ENCODE assay signal across 21 mouse cellular contexts in the genomic region with DNA sequence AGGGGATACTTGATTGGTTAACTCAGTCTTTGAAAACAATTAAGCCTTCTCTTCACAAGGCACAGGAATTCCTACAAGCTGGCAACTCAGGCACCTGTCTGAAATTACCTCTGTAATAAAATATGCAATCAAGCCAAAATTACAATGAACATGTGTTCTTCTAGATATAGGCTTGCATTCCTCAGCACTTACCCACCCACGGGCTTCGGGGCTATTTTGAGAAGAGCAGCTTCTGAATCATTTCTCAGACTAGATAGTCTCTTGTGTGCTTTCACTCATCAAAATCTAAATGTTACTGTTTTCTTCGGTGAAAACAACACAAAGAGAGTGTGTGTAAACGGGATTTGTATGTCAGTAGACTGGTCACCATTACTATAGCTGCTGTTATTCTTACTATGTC.
A peak's percentile ranks its signal among the peaks of the same experiment; 100 is the strongest.
DNase-seq lines count a peak whose midpoint lies in the region; ATAC-seq lines count a peak whose summit lies in the region.
"Had no signal": no experiment of that assay in that cellular context is flagged by ENCODE, and none has a peak within 500 bp of the region (broad histone marks: within the 10 kb centered on the region; RNA-seq: fewer than 3 reads in every experiment).

No protein-coding gene starts in this region.

- no peak overlapping the region for H3K4me3 ChIP-seq in hindbrain, embryonic 11.5 days (ENCODE audit: low read depth, low read length)
- H3K4me3 ChIP-seq: forebrain, embryonic 13.5 days; heart, adult 2 months; hindbrain, embryonic 13.5 days; midbrain, embryonic 10.5 days had no signal

- H3K36me3 ChIP-seq in hindbrain, embryonic 11.5 days (ENCODE audit: control insufficient read depth, insufficient read depth, low read length) = no peaks in the 10 kb centered on the region
- H3K36me3 ChIP-seq: hindbrain, embryonic 13.5 days; midbrain, embryonic 10.5 days had no signal

- intact Hi-C loops in left cerebral cortex, postnatal 25 days (cut with DNase I) = loop anchor here (5.0 kb wide), 3 partner anchors 141 to 289 kb away; no protein-coding TSS in a partner anchor
- intact Hi-C loops in heart, postnatal 25 days (cut with DNase I) = no loop called here

- no peaks in the 10 kb centered on the region for H3K9me3 ChIP-seq in hindbrain, embryonic 11.5 days (ENCODE audit: control insufficient read depth, low read length)
- H3K9me3 ChIP-seq: forebrain, embryonic 13.5 days; hindbrain, embryonic 13.5 days; midbrain, embryonic 10.5 days had no signal

- no peaks in the 10 kb centered on the region for H3K27me3 ChIP-seq in hindbrain, embryonic 11.5 days (ENCODE audit: control insufficient read depth, insufficient read depth, low read length)
- H3K27me3 ChIP-seq: forebrain, embryonic 13.5 days; hindbrain, embryonic 13.5 days had no signal

- no peak overlapping the region for H3K9ac ChIP-seq in hindbrain, embryonic 11.5 days (ENCODE audit: low read depth, low read length)
- H3K9ac ChIP-seq: forebrain, embryonic 13.5 days; hindbrain, embryonic 13.5 days had no signal

- 78% methylated on average over 4 of the region's 4 CpGs for WGBS in hindbrain, embryonic 11.5 days

- no peak overlapping the region for H3K27ac ChIP-seq in hindbrain, embryonic 11.5 days (ENCODE audit: low read depth, low read length)
- H3K27ac ChIP-seq: forebrain, embryonic 13.5 days; heart, adult 2 months; hindbrain, embryonic 13.5 days; midbrain, embryonic 10.5 days had no signal

- no peaks in the 10 kb centered on the region for H3K4me1 ChIP-seq in hindbrain, embryonic 11.5 days (replicated peaks; ENCODE audit: control insufficient read depth, insufficient read depth, low read length)
- H3K4me1 ChIP-seq: forebrain, embryonic 13.5 days; hindbrain, embryonic 13.5 days; midbrain, embryonic 10.5 days had no signal

- no peak overlapping the region for H3K4me2 ChIP-seq in hindbrain, embryonic 11.5 days (replicated peaks; ENCODE audit: low read depth, low read length)
- H3K4me2 ChIP-seq: forebrain, embryonic 13.5 days; hindbrain, embryonic 13.5 days had no signal

- peak; percentile 18 to 27 for DNase-seq in layer of hippocampus, adult 8-10 months (ENCODE audit: low spot score in 2 of 2)
- no peak for DNase-seq in layer of hippocampus, adult 9-10 months (ENCODE audit: low spot score)
- DNase-seq in frontal cortex, postnatal 14 days (ENCODE audit: low spot score in 2 of 2) = peak; percentile 49 to 54
- DNase-seq in left cerebral cortex, postnatal 25 days (ENCODE audit: low spot score in 2 of 2) = peak; percentile 74 to 96
- DNase-seq in right cerebral cortex, postnatal 36 days (ENCODE audit: low spot score in 2 of 2) = peak; percentile 73 to 87
- DNase-seq in heart, postnatal 25 days (ENCODE audit: low spot score) = no peak
- no peak for DNase-seq in hindbrain, embryonic 11.5 days (ENCODE audit: low spot score)
- no peak for DNase-seq in spleen, adult 18-20 months
- DNase-seq: adrenal gland, adult 8-10 months; cerebellum, adult 11 months; cerebellum, postnatal 25 days; gastrocnemius, postnatal 10 days; heart, adult 2 months; kidney, adult 11 months; kidney, postnatal 14 days; liver; lung, adult 18-20 months; lung, postnatal 36 days had no signal

- ATAC-seq in hindbrain, embryonic 11.5 days (ENCODE audit: low FRiP score) = no peak
- ATAC-seq: forebrain, embryonic 13.5 days had no signal

Comparison
In these comparisons a context has a peak if more than half of its experiments do, and no peak if none do; other contexts are left out.
1. DNase-seq: peak in layer of hippocampus, adult 8-10 months (2 of 2), frontal cortex, postnatal 14 days (2 of 2), left cerebral cortex, postnatal 25 days (2 of 2) and right cerebral cortex, postnatal 36 days (2 of 2); none in layer of hippocampus, adult 9-10 months (single experiment), heart, postnatal 25 days (single experiment), hindbrain, embryonic 11.5 days (single experiment) and spleen, adult 18-20 months (0 of 2).